Comparison of ENCODE assay signal across 8 mouse cellular contexts in the genomic region with DNA sequence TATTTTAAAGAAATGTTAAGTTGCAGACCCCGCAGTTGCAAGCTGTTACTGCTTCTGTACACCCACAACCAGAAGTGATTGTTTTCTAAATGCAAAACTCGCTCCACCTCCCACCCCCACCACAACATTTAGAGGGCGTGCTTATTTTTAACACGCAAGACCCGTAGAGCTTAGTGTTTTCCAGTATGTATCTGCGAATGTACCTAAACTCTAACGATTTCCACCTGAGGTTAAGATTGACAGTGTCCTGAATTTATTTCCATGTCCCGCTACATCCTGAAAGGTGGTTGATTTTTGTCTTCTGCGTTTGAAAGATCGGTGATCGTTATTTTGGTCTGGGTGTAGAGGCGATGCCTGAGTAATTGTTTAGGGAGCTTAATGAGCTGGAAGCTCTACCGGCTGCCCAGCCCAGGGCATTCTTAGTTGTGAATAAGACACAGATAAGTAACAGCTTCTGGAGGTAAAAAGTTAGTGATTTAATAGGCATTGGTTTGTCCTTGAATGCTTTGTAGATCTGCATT. TPM values are rescaled to one million over a fixed set of nuclear protein-coding genes. Genes with fewer than 3 reads are reported as not detected.
DNase-seq lines count a peak whose midpoint lies in the region; ATAC-seq lines count a peak whose summit lies in the region.

No protein-coding gene starts in this region.

- H3K9me3 ChIP-seq in lung, embryonic 16.5 days (ENCODE audit: control insufficient read depth, low read length) = no peaks in the 10 kb centered on the region
- H3K9me3 ChIP-seq in embryonic facial prominence, embryonic 14.5 days (ENCODE audit: control insufficient read depth, low read length) = no peaks in the 10 kb centered on the region
- H3K9me3 ChIP-seq in midbrain, embryonic 13.5 days = no peaks in the 10 kb centered on the region

- H3K27me3 ChIP-seq in lung, embryonic 16.5 days (ENCODE audit: control insufficient read depth, insufficient read depth, low read depth, low read length) = peaks cover 18% of the 10 kb centered on the region
- H3K27me3 ChIP-seq in embryonic facial prominence, embryonic 14.5 days (replicated peaks; ENCODE audit: control insufficient read depth, insufficient read depth, low read length) = peaks cover 45% of the 10 kb centered on the region
- H3K27me3 ChIP-seq in midbrain, embryonic 13.5 days = peaks cover 53% of the 10 kb centered on the region

- H3K36me3 ChIP-seq in lung, embryonic 16.5 days (ENCODE audit: control insufficient read depth, insufficient read depth, low read length) = no peaks in the 10 kb centered on the region
- no peaks in the 10 kb centered on the region for H3K36me3 ChIP-seq in embryonic facial prominence, embryonic 14.5 days (ENCODE audit: control insufficient read depth, insufficient read depth, low read length)
- H3K36me3 ChIP-seq in midbrain, embryonic 13.5 days = no peaks in the 10 kb centered on the region

- 5% methylated on average over 13 of the region's 13 CpGs for WGBS in lung, embryonic 16.5 days
- 9% methylated on average over 13 of the region's 13 CpGs for WGBS in embryonic facial prominence, embryonic 14.5 days
- WGBS in midbrain, embryonic 13.5 days = 4% methylated on average over 13 of the region's 13 CpGs

- H3K4me1 ChIP-seq in lung, embryonic 16.5 days (replicated peaks; ENCODE audit: control insufficient read depth, insufficient read depth, low read length) = peaks cover 11% of the 10 kb centered on the region
- H3K4me1 ChIP-seq in embryonic facial prominence, embryonic 14.5 days (ENCODE audit: control insufficient read depth, insufficient read depth, low read length) = 0 out of 2 replicates have a peak, but pooled peaks cover 3% of the 10 kb centered on the region
- peaks cover 19% of the 10 kb centered on the region for H3K4me1 ChIP-seq in midbrain, embryonic 13.5 days (replicated peaks)

- peak overlapping the region; percentile 65 for H3K4me3 ChIP-seq in lung, embryonic 16.5 days (ENCODE audit: low read length)
- peak overlapping the region; percentile 83 for H3K4me3 ChIP-seq in embryonic facial prominence, embryonic 14.5 days (ENCODE audit: low read depth, low read length)
- peak overlapping the region; percentile 72 for H3K4me3 ChIP-seq in midbrain, embryonic 13.5 days (replicated peaks)

- peak overlapping the region; percentile 77 for H3K9ac ChIP-seq in lung, embryonic 16.5 days (ENCODE audit: low read length)
- peak overlapping the region; percentile 74 for H3K9ac ChIP-seq in embryonic facial prominence, embryonic 14.5 days (ENCODE audit: low read depth, low read length)
- peak overlapping the region; percentile 69 for H3K9ac ChIP-seq in midbrain, embryonic 13.5 days (replicated peaks)

- H3K4me2 ChIP-seq in lung, embryonic 16.5 days (ENCODE audit: low read depth, low read length) = peak overlapping the region; percentile 97
- peak overlapping the region; percentile 96 for H3K4me2 ChIP-seq in embryonic facial prominence, embryonic 14.5 days (ENCODE audit: low read depth, low read length)
- peak overlapping the region; percentile 94 for H3K4me2 ChIP-seq in midbrain, embryonic 13.5 days (replicated peaks)

- ATAC-seq in lung, embryonic 16.5 days (ENCODE audit: low read depth) = no peak
- ATAC-seq in embryonic facial prominence, embryonic 14.5 days (ENCODE audit: low read depth) = no peak
- peak; percentile 29; the same call in 1 of the 2 replicates for ATAC-seq in midbrain, embryonic 13.5 days

- H3K27ac ChIP-seq in lung, embryonic 16.5 days (ENCODE audit: low read length) = no peak overlapping the region
- H3K27ac ChIP-seq in embryonic facial prominence, embryonic 14.5 days (replicated peaks; ENCODE audit: low read depth, low read length) = no peak overlapping the region
- no peak overlapping the region for H3K27ac ChIP-seq in midbrain, embryonic 13.5 days

- DNase-seq in lung, postnatal 14 days = no peak
- DNase-seq in embryonic facial prominence, embryonic 14.5 days (ENCODE audit: low spot score) = no peak
- peak; percentile 53 for DNase-seq in induced T-regulatory cell, adult 2 months (ENCODE audit: low read depth)
- DNase-seq in urinary bladder, adult 18-20 months (ENCODE audit: low spot score in 2 of 2) = no peak
- DNase-seq in right cerebral cortex, postnatal 14 days = no peak
- no peak for DNase-seq in urinary bladder, postnatal 25 days (ENCODE audit: low spot score)

RNA-seq across cellular contexts. Expression of gene Map7, which starts 1.6 kb away (rescaled TPM):
- polyA plus RNA-seq in lung, embryonic 16.5 days (2015; fragmentation: Nextera tagmentation; extraction: Ambion mirVana) = 14.4 TPM in 2 replicates
- 10.0 and 10.2 TPM in 2 replicates for polyA plus RNA-seq in embryonic facial prominence, embryonic 14.5 days (2014; fragmentation: Nextera tagmentation; extraction: Ambion mirVana)
- 5.1 and 5.8 TPM in 2 replicates for polyA plus RNA-seq in midbrain, embryonic 13.5 days (2015; fragmentation: Nextera tagmentation; extraction: Ambion mirVana)
